Mouse (Mus musculus) intestine, embryonic 16.5 days (tissue): Measurements from ENCODE around the gene Gm17728. TPM values are rescaled to one million over a fixed set of nuclear protein-coding genes. Genes with fewer than 3 reads are reported as not detected.
"Not testable (repeated sequence)": the region's sequence is repeated elsewhere in the genome, so short reads cannot be mapped to it uniquely, and the experiment has no call there.

Experiments
- ATAC-seq: fragments of 200-750 bp; cut with Nextera tagmentation; 2 replicates; pipeline ENCODE4 v1.8.0; 2017; ENCODE audit warnings: moderate TSS enrichment, moderate library complexity
- H3K27ac ChIP-seq: fragments of 300-500 bp; sonication (generic); 2 replicates; pipeline ENCODE4 v1.5.1; 2014; ENCODE audit warnings: mild to moderate bottlenecking, low read length
- H3K27me3 ChIP-seq: fragments of 300-500 bp; sonication (generic); replicated peaks from 2 replicates; pipeline ENCODE4 v1.6.1; 2014; ENCODE audit warnings: low read length, control low read depth, mixed read lengths; ENCODE audit not compliant: control insufficient read depth, insufficient read depth
- H3K36me3 ChIP-seq: fragments of 300-500 bp; sonication (generic); 2 replicates; pipeline ENCODE4 v1.6.1; 2014; ENCODE audit warnings: low read length, control low read depth; ENCODE audit not compliant: control insufficient read depth, insufficient read depth
- H3K4me1 ChIP-seq: fragments of 300-500 bp; sonication (generic); 2 replicates; pipeline ENCODE4 v1.6.1; 2014; ENCODE audit warnings: low read length, control low read depth, mixed read lengths; ENCODE audit not compliant: control insufficient read depth, insufficient read depth
- H3K4me2 ChIP-seq: fragments of 300-500 bp; sonication (generic); 2 replicates; pipeline ENCODE4 v1.6.1; 2014; ENCODE audit warnings: low read depth, low read length, control low read depth
- H3K4me3 ChIP-seq: fragments of 300-500 bp; sonication (generic); 2 replicates; pipeline ENCODE4 v1.5.1; 2014; ENCODE audit warnings: mild to moderate bottlenecking, low read length
- H3K9ac ChIP-seq: fragments of 300-500 bp; sonication (generic); 2 replicates; pipeline ENCODE4 v1.6.1; 2014; ENCODE audit warnings: low read depth, low read length
- H3K9me3 ChIP-seq: fragments of 300-500 bp; sonication (generic); 2 replicates; pipeline ENCODE4 v1.6.1; 2016; ENCODE audit warnings: low read length, control low read depth; ENCODE audit not compliant: control insufficient read depth
- WGBS: fragments of 180-500 bp; shearing (Covaris S2); extraction: QIAGEN DNeasy Blood & Tissue Kit; methylation state at CpG from one replicate; pipeline ENCODE4 v1.1.7; 2014; 5-methylcytosine and 5-hydroxymethylcytosine counted together
- polyA plus RNA-seq: library from polyadenylated mRNA; unstranded; fragments of >200 nt; fragmentation: Nextera tagmentation; extraction: Ambion mirVana; gene quantifications from 2 replicates; pipeline ENCODE4 v1.2.1, GENCODE M21; 2015

The Gm17728 gene
- polyA plus RNA-seq: not detected in 2 replicates

GRCm38 (mm10) chr17:9421760-9422159, at the start of gene Gm17728:
Gene Gm17728 (plus strand): TSS chr17:9422060.
- H3K4me2 ChIP-seq, H3K4me3 ChIP-seq, H3K4me1 ChIP-seq, H3K36me3 ChIP-seq, H3K9ac ChIP-seq, ATAC-seq, H3K9me3 ChIP-seq, H3K27ac ChIP-seq, H3K27me3 ChIP-seq: not testable (repeated sequence)
- WGBS: 91% methylated on average over 7 of the region's 8 CpGs

DNA sequence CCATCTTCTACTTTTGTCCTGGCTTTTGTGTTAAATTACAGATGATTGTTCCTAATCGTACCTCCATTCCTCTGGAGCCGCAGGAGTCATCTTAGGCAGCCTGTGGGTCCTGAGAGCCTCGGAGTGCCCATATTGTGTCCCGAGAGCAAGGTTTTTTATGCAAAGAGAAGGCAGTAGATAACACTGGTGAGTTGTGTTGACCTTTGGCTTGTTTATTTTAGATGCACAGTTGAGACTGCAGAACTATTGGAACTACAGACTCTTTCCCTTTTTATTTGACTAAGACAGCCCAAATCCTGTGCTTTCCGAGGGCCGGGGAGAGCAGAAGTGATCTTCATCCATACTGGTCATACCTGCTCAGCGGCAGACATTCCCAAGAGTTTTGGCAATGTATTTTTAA, 24.4 kb upstream of the Gm17728 start:
- H3K9me3 ChIP-seq: no peaks in the 10 kb centered on the region
- H3K4me1 ChIP-seq: no peaks in the 10 kb centered on the region
- no peak overlapping the region for H3K9ac ChIP-seq
- no peaks in the 10 kb centered on the region for H3K27me3 ChIP-seq
- WGBS: 61% methylated on average over 7 of the region's 7 CpGs
- no peak overlapping the region for H3K4me3 ChIP-seq
- no peak overlapping the region for H3K4me2 ChIP-seq
- no peaks in the 10 kb centered on the region for H3K36me3 ChIP-seq
- ATAC-seq: no peak
- H3K27ac ChIP-seq: no peak overlapping the region

GRCm38 (mm10) chr17:9398551-9398950, 23.3 kb upstream of the Gm17728 start:
- WGBS: 50% methylated on average over 4 of the region's 4 CpGs

GRCm38 (mm10) chr17:9403991-9404390, 17.9 kb upstream of the Gm17728 start:
- 91% methylated on average over 3 of the region's 3 CpGs for WGBS

More at GRCm38 (mm10) chr17:9398551-9398950, 23.3 kb upstream of the Gm17728 start:
- Histone ChIP-seq H3K4me1 (no peaks in the 10 kb centered on the region), H3K9me3 (no peaks in the 10 kb centered on the region), H3K27ac (no peak overlapping the region), H3K9ac (no peak overlapping the region), H3K27me3 (no peaks in the 10 kb centered on the region), H3K36me3 (no peaks in the 10 kb centered on the region), H3K4me2 (no peak overlapping the region), H3K4me3 (no peak overlapping the region)
- no peak for ATAC-seq

GRCm38 (mm10) chr17:9407640-9408039, 14.2 kb upstream of the Gm17728 start:
- H3K4me1 ChIP-seq: no peaks in the 10 kb centered on the region
- ATAC-seq: no peak
- no peak overlapping the region for H3K4me2 ChIP-seq
- H3K4me3 ChIP-seq: no peak overlapping the region
- H3K9ac ChIP-seq: no peak overlapping the region
- 60% methylated on average over 6 of the region's 6 CpGs for WGBS
- no peak overlapping the region for H3K27ac ChIP-seq
- no peaks in the 10 kb centered on the region for H3K9me3 ChIP-seq
- H3K27me3 ChIP-seq: no peaks in the 10 kb centered on the region
- H3K36me3 ChIP-seq: no peaks in the 10 kb centered on the region

More at GRCm38 (mm10) chr17:9403991-9404390, 17.9 kb upstream of the Gm17728 start:
- Histone ChIP-seq H3K9ac (no peak overlapping the region), H3K27me3 (no peaks in the 10 kb centered on the region), H3K9me3 (no peaks in the 10 kb centered on the region), H3K4me2 (no peak overlapping the region), H3K4me3 (no peak overlapping the region), H3K36me3 (no peaks in the 10 kb centered on the region), H3K4me1 (no peaks in the 10 kb centered on the region), H3K27ac (no peak overlapping the region)
- no peak for ATAC-seq

DNA sequence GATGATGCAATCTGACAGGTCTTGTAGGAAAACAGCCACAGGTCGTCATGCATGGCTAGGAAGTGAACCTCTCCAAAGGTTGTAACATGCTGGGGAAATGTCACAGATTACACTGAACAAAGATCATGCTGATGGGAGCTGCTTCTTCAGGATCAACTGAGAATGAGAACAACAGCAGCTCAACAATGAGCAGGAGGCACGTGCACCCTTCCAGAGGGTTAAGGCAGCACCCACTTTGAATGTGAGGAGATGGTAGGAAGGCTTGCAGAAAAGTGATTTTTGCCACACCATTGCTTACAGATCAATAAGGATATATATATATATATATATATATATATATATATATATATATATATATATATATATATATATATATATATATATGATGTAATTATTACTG, 2.8 kb upstream of the Gm17728 start:
- Histone ChIP-seq H3K9ac (no peak overlapping the region), H3K27ac (no peak overlapping the region), H3K27me3 (no peaks in the 10 kb centered on the region), H3K4me2 (no peak overlapping the region), H3K9me3 (no peaks in the 10 kb centered on the region), H3K36me3 (no peaks in the 10 kb centered on the region), H3K4me3 (no peak overlapping the region), H3K4me1 (no peaks in the 10 kb centered on the region)
- 81% methylated on average over 2 of the region's 2 CpGs for WGBS
- ATAC-seq: no peak

- no peaks in the 10 kb centered on the region for H3K27me3 ChIP-seq
- H3K4me2 ChIP-seq: no peak overlapping the region
- no peaks in the 10 kb centered on the region for H3K9me3 ChIP-seq
- WGBS: 49% methylated on average over 7 of the region's 7 CpGs
- H3K4me3 ChIP-seq: no peak overlapping the region
- no peaks in the 10 kb centered on the region for H3K4me1 ChIP-seq
- no peak for ATAC-seq
- no peak overlapping the region for H3K9ac ChIP-seq
- no peaks in the 10 kb centered on the region for H3K36me3 ChIP-seq
- H3K27ac ChIP-seq: no peak overlapping the region
These were observed 6.6 kb downstream of the Gm17728 start for GRCm38 (mm10) chr17:9428374-9428994.

DNA sequence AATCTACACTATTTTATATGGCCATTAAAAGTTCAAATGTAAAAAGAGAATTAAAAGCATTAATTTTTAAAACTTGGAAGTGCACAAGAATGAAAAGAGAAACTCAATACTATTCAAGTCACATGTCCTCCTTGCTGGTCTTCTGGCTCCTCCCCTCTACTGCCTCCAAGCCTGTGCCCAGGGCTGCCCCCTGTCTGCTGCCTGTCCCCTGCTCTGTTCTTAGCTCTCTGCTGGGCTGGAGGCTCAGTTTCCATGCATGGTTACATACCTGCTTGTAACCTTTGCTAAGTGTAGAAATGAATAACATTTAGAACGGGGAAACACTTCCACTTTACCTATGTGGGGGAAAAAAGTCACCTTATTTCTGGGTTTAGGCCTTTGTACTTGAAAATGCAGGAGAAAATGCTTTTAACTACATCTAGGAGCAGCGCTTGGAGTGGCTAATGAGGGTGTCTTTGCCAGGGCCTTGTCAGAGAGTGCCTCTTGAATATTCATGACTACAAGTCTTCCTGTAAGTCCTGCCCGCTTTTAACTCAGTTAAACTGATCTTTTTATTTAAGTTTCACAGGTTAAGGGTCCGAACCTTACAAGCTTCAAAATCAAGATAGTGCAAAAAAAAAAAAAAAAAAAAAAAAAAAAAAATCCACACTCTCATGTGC, 18.3 kb downstream of the Gm17728 start:
- H3K4me3 ChIP-seq: no peak overlapping the region
- ATAC-seq: no peak
- H3K27ac ChIP-seq: no peak overlapping the region
- no peaks in the 10 kb centered on the region for H3K4me1 ChIP-seq
- H3K4me2 ChIP-seq: no peak overlapping the region
- H3K9me3 ChIP-seq: no peaks in the 10 kb centered on the region
- WGBS: 78% methylated on average over 4 of the region's 4 CpGs
- H3K27me3 ChIP-seq: no peaks in the 10 kb centered on the region
- no peaks in the 10 kb centered on the region for H3K36me3 ChIP-seq
- no peak overlapping the region for H3K9ac ChIP-seq

- Histone ChIP-seq H3K27me3 (no peaks in the 10 kb centered on the region), H3K4me2 (no peak overlapping the region), H3K4me1 (peaks cover 3% of the 10 kb centered on the region; the same call in 1 of the 2 replicates), H3K9me3 (no peaks in the 10 kb centered on the region; the same call in 1 of the 2 replicates), H3K9ac (no peak overlapping the region), H3K4me3 (no peak overlapping the region), H3K36me3 (no peaks in the 10 kb centered on the region), H3K27ac (no peak overlapping the region)
- peak; percentile 50; the same call in 1 of the 2 replicates for ATAC-seq
- 50% methylated on average over 5 of the region's 5 CpGs for WGBS
These were observed 34.5 kb downstream of the Gm17728 start for GRCm38 (mm10) chr17:9456406-9456805.
